Mouse (Mus musculus) heart, embryonic 16.5 days (tissue): ENCODE measurements around the gene Hist1h2bf. TPM values are rescaled to one million over a fixed set of nuclear protein-coding genes. Genes with fewer than 3 reads are reported as not detected.
"Not testable (repeated sequence)": the region's sequence is repeated elsewhere in the genome, so short reads cannot be mapped to it uniquely, and the experiment has no call there.

ENCODE experiments used
- ATAC-seq: fragments of 200-750 bp; cut with Nextera tagmentation; replicated peaks from 2 replicates; pipeline ENCODE4 v1.8.0; 2017; ENCODE audit warnings: moderate number of reproducible peaks; ENCODE audit not compliant: insufficient read depth, low FRiP score; ENCODE audit errors: extremely low read depth
- H3K27ac ChIP-seq: fragments of 300-500 bp; sonication (generic); 2 replicates; pipeline ENCODE4 v1.5.1; 2014; ENCODE audit warnings: mild to moderate bottlenecking, low read length, control low read depth, moderate library complexity
- H3K27me3 ChIP-seq: fragments of 300-500 bp; sonication (generic); 2 replicates; pipeline ENCODE4 v1.6.1; 2014; ENCODE audit warnings: low read length, mixed read lengths; ENCODE audit not compliant: control insufficient read depth, insufficient read depth
- H3K36me3 ChIP-seq: fragments of 300-500 bp; sonication (generic); 2 replicates; pipeline ENCODE4 v1.6.1; 2014; ENCODE audit not compliant: control insufficient read depth, insufficient read depth
- H3K4me1 ChIP-seq: fragments of 300-500 bp; sonication (generic); 2 replicates; pipeline ENCODE4 v1.6.1; 2014; ENCODE audit warnings: low read length, mixed read lengths; ENCODE audit not compliant: control insufficient read depth, insufficient read depth
- H3K4me2 ChIP-seq: fragments of 300-500 bp; sonication (generic); 2 replicates; pipeline ENCODE4 v1.6.1; 2014; ENCODE audit warnings: low read depth, mild to moderate bottlenecking, control low read depth, low read length
- H3K4me3 ChIP-seq: fragments of 300-500 bp; sonication (generic); 2 replicates; pipeline ENCODE4 v1.5.1; 2014; ENCODE audit warnings: mild to moderate bottlenecking, control low read depth, low read length
- H3K9ac ChIP-seq: fragments of 300-500 bp; sonication (generic); 2 replicates; pipeline ENCODE4 v1.6.1; 2014; ENCODE audit warnings: low read length, control low read depth
- H3K9me3 ChIP-seq: fragments of 300-500 bp; sonication (generic); replicated peaks from 2 replicates; pipeline ENCODE4 v1.6.1; 2016; ENCODE audit warnings: low read length; ENCODE audit not compliant: control insufficient read depth
- WGBS: fragments of 180-500 bp; shearing (Covaris S2); extraction: QIAGEN DNeasy Blood & Tissue Kit; methylation state at CpG from one replicate; pipeline ENCODE4 v1.1.7; 2014; 5-methylcytosine and 5-hydroxymethylcytosine counted together
- polyA plus RNA-seq: library from polyadenylated mRNA; unstranded; fragments of >200 nt; fragmentation: Nextera tagmentation; extraction: Ambion mirVana; gene quantifications from 2 replicates; pipeline ENCODE4 v1.2.1, GENCODE M21; 2015

Gene Hist1h2bf
- polyA plus RNA-seq, 1 experiment from 2014 or later, result 0.37 TPM

- Histone ChIP-seq H3K9me3 (no peaks in the 10 kb centered on the region), H3K4me2 (peak overlapping the region; percentile 88), H3K27me3 (no peaks in the 10 kb centered on the region), H3K4me3 (peak overlapping the region; percentile 57), H3K4me1 (peaks cover 13% of the 10 kb centered on the region), H3K36me3 (no peaks in the 10 kb centered on the region), H3K27ac (peak overlapping the region; percentile 82), H3K9ac (peak overlapping the region; percentile 75)
- 19% methylated on average over 6 of the region's 6 CpGs for WGBS
- no peak for ATAC-seq
Measured at GRCm38 (mm10) chr13:23582219-23583056, 8.4 kb upstream of the Hist1h2bf start.

GRCm38 (mm10) chr13:23581408-23582218, 7.6 kb upstream of the Hist1h2bf start, which contains the start of gene Hist1h4d:
Hist1h4d (plus strand) TSS chr13:23581598.
- H3K27ac ChIP-seq, result peak within 1 kb of the TSS; percentile 82
- H3K36me3 ChIP-seq, result no peaks in the 10 kb centered on the region
- peaks cover 18% of the 10 kb centered on the region for H3K4me1 ChIP-seq
- H3K27me3 ChIP-seq, result no peaks in the 10 kb centered on the region
- H3K4me2 ChIP-seq, result peak within 1 kb of the TSS; percentile 88
- peak within 1 kb of the TSS; percentile 75 for H3K9ac ChIP-seq
- no peaks in the 10 kb centered on the region for H3K9me3 ChIP-seq
- H3K4me3 ChIP-seq, result peak within 1 kb of the TSS; percentile 57
- under 1% methylated on average over 43 of the region's 43 CpGs for WGBS
- ATAC-seq, result peak; percentile 83

- Histone ChIP-seq H3K4me2 (no peak overlapping the region), H3K9ac (no peak overlapping the region), H3K4me3 (no peak overlapping the region), H3K4me1 (peaks cover 24% of the 10 kb centered on the region), H3K9me3 (no peaks in the 10 kb centered on the region), H3K36me3 (no peaks in the 10 kb centered on the region), H3K27ac (no peak overlapping the region), H3K27me3 (no peaks in the 10 kb centered on the region)
- 95% methylated on average over 1 of the region's 1 CpGs for WGBS
- ATAC-seq, result no peak
Measured at GRCm38 (mm10) chr13:23577835-23578234, 3.8 kb upstream of the Hist1h2bf start.

- Histone ChIP-seq H3K4me3 (peak overlapping the region; percentile 52), H3K27me3 (no peaks in the 10 kb centered on the region), H3K27ac (peak overlapping the region; percentile 66), H3K9me3 (no peaks in the 10 kb centered on the region), H3K9ac (peak overlapping the region; percentile 72; the same call in 1 of the 2 replicates), H3K4me1 (peaks cover 27% of the 10 kb centered on the region), H3K36me3 (no peaks in the 10 kb centered on the region), H3K4me2 (peak overlapping the region; percentile 62)
- 56% methylated on average over 6 of the region's 6 CpGs for WGBS
- ATAC-seq, result no peak
Measured at GRCm38 (mm10) chr13:23576906-23577639, 3.1 kb upstream of the Hist1h2bf start.

- peak overlapping the region; percentile 72 for H3K9ac ChIP-seq
- H3K9me3 ChIP-seq, result no peaks in the 10 kb centered on the region
- peak overlapping the region; percentile 66 for H3K27ac ChIP-seq
- no peaks in the 10 kb centered on the region for H3K36me3 ChIP-seq
- H3K4me1 ChIP-seq, result peaks cover 26% of the 10 kb centered on the region
- no peaks in the 10 kb centered on the region for H3K27me3 ChIP-seq
- 23% methylated on average over 7 of the region's 7 CpGs for WGBS
- peak overlapping the region; percentile 52 for H3K4me3 ChIP-seq
- ATAC-seq, result no peak
- H3K4me2 ChIP-seq, result peak overlapping the region; percentile 62
Measured at GRCm38 (mm10) chr13:23576351-23576881, 2.4 kb upstream of the Hist1h2bf start.

- Histone ChIP-seq H3K4me1 (peaks cover 26% of the 10 kb centered on the region), H3K4me3 (peak overlapping the region; percentile 52), H3K4me2 (peak overlapping the region; percentile 62), H3K27ac (peak overlapping the region; percentile 66), H3K9ac (peak overlapping the region; percentile 72)
- not testable (repeated sequence) for H3K9me3 ChIP-seq, ATAC-seq, H3K36me3 ChIP-seq, H3K27me3 ChIP-seq
- WGBS, result 2% methylated on average over 13 of the region's 40 CpGs
Measured at GRCm38 (mm10) chr13:23575864-23576313, 1.9 kb upstream of the Hist1h2bf start.

- peak; percentile 37 for ATAC-seq
- H3K4me3 ChIP-seq, result peak within 1 kb of the TSS; percentile 52
- WGBS, result 2% methylated on average over 17 of the region's 18 CpGs
- peak within 1 kb of the TSS; percentile 72 for H3K9ac ChIP-seq
- H3K36me3 ChIP-seq, result no peaks in the 10 kb centered on the region
- peak within 1 kb of the TSS; percentile 82 for H3K27ac ChIP-seq
- no peaks in the 10 kb centered on the region for H3K9me3 ChIP-seq
- H3K4me1 ChIP-seq, result peaks cover 26% of the 10 kb centered on the region
- H3K4me2 ChIP-seq, result peak within 1 kb of the TSS; percentile 62
- H3K27me3 ChIP-seq, result no peaks in the 10 kb centered on the region
Measured at GRCm38 (mm10) chr13:23575271-23575851, 1.4 kb upstream of the Hist1h2bf start, which contains the start of gene Hist1h3d. Hist1h3d (plus strand) TSS chr13:23575763.

GRCm38 (mm10) chr13:23574546-23575170, 662 bp upstream of the Hist1h2bf start:
- Histone ChIP-seq H3K4me3 (peak overlapping the region; percentile 41), H3K4me2 (peak overlapping the region; percentile 77), H3K4me1 (peaks cover 30% of the 10 kb centered on the region), H3K9ac (peak overlapping the region; percentile 57; the same call in 1 of the 2 replicates), H3K27ac (peak overlapping the region; percentile 83)
- H3K36me3 ChIP-seq, H3K9me3 ChIP-seq, H3K27me3 ChIP-seq, ATAC-seq: not testable (repeated sequence)
- 3% methylated on average over 8 of the region's 39 CpGs for WGBS
